Mouse (Mus musculus) heart, embryonic 11.5 days (tissue): ENCODE measurements around the gene Cryzl2. TPM values are rescaled to one million over a fixed set of nuclear protein-coding genes. Genes with fewer than 3 reads are reported as not detected.

ENCODE experiments used
- ATAC-seq: fragments of 200-750 bp; cut with Nextera tagmentation; replicated peaks from 2 replicates; pipeline ENCODE4 v1.8.0; 2017; ENCODE audit warnings: moderate library complexity; ENCODE audit not compliant: insufficient number of reproducible peaks, low FRiP score, low TSS enrichment
- H3K27ac ChIP-seq: fragments of 300-500 bp; sonication (generic); 2 replicates; pipeline ENCODE4 v1.5.1; 2014; ENCODE audit warnings: mild to moderate bottlenecking, low read depth, low read length
- H3K27me3 ChIP-seq: fragments of 300-500 bp; sonication (generic); 2 replicates; pipeline ENCODE4 v1.6.1; 2014; ENCODE audit warnings: mild to moderate bottlenecking, low read length, mixed read lengths; ENCODE audit not compliant: control insufficient read depth, insufficient read depth
- H3K36me3 ChIP-seq: fragments of 300-500 bp; sonication (generic); 2 replicates; pipeline ENCODE4 v1.6.1; 2014; ENCODE audit warnings: mild to moderate bottlenecking, low read length, moderate library complexity, mixed read lengths; ENCODE audit not compliant: control insufficient read depth, insufficient read depth
- H3K4me1 ChIP-seq: fragments of 300-500 bp; sonication (generic); 2 replicates; pipeline ENCODE4 v1.6.1; 2014; ENCODE audit warnings: low read length; ENCODE audit not compliant: control insufficient read depth, insufficient read depth
- H3K4me2 ChIP-seq: fragments of 300-500 bp; sonication (generic); 2 replicates; pipeline ENCODE4 v1.6.1; 2014; ENCODE audit warnings: mild to moderate bottlenecking, moderate library complexity
- H3K4me3 ChIP-seq: fragments of 300-500 bp; sonication (generic); 2 replicates; pipeline ENCODE4 v1.5.1; 2014; ENCODE audit warnings: low read depth, low read length
- H3K9ac ChIP-seq: fragments of 300-500 bp; sonication (generic); 2 replicates; pipeline ENCODE4 v1.6.1; 2014; ENCODE audit warnings: mild to moderate bottlenecking, low read depth, low read length, moderate library complexity
- H3K9me3 ChIP-seq: fragments of 300-500 bp; sonication (generic); replicated peaks from 2 replicates; pipeline ENCODE4 v1.6.1; 2016; ENCODE audit warnings: low read length; ENCODE audit not compliant: control insufficient read depth
- WGBS: fragments of 180-500 bp; shearing (Covaris S2); extraction: QIAGEN DNeasy Blood & Tissue Kit; methylation state at CpG from one replicate; pipeline ENCODE4 v1.1.7; 2014; ENCODE audit not compliant: insufficient replicate concordance; 5-methylcytosine and 5-hydroxymethylcytosine counted together
- polyA plus RNA-seq: library from polyadenylated mRNA; unstranded; fragments of >200 nt; fragmentation: Nextera tagmentation; extraction: Ambion mirVana; gene quantifications from 2 replicates; pipeline ENCODE4 v1.2.1, GENCODE M21; 2014

The Cryzl2 gene
- polyA plus RNA-seq, 1 experiment from 2014 or later: 32.6 TPM

GRCm38 (mm10) chr1:157417414-157417813 is 41.0 kb upstream of the Cryzl2 start:
- H3K27me3 ChIP-seq: no peaks in the 10 kb centered on the region
- peaks cover 18% of the 10 kb centered on the region for H3K4me1 ChIP-seq
- no peak for ATAC-seq
- peaks cover 4% of the 10 kb centered on the region; the same call in 1 of the 2 replicates for H3K36me3 ChIP-seq
- no peak overlapping the region for H3K4me3 ChIP-seq
- H3K4me2 ChIP-seq: peak overlapping the region; percentile 5; the same call in 1 of the 2 replicates
- peak overlapping the region; percentile 43; the same call in 1 of the 2 replicates for H3K27ac ChIP-seq
- no peak overlapping the region for H3K9ac ChIP-seq
- 21% methylated on average over 3 of the region's 3 CpGs for WGBS
- H3K9me3 ChIP-seq: no peaks in the 10 kb centered on the region

- Histone ChIP-seq H3K9ac (no peak overlapping the region), H3K4me3 (no peak overlapping the region)
These were observed 40.5 kb upstream of the Cryzl2 start for GRCm38 (mm10) chr1:157417861-157418260.

GRCm38 (mm10) chr1:157425741-157426427 is 32.5 kb upstream of the Cryzl2 start:
- Histone ChIP-seq H3K9ac (no peak overlapping the region), H3K36me3 (no peaks in the 10 kb centered on the region), H3K4me3 (no peak overlapping the region), H3K9me3 (no peaks in the 10 kb centered on the region), H3K4me2 (peak overlapping the region; percentile 34), H3K4me1 (peaks cover 4% of the 10 kb centered on the region; the same call in 1 of the 2 replicates), H3K27ac (no peak overlapping the region), H3K27me3 (no peaks in the 10 kb centered on the region)
- 43% methylated on average over 8 of the region's 8 CpGs for WGBS
- ATAC-seq: 0 out of 2 replicates have a peak, but pooled peaks have one; percentile 22

More at GRCm38 (mm10) chr1:157417861-157418260, 40.5 kb upstream of the Cryzl2 start:
- peak overlapping the region; percentile 5; the same call in 1 of the 2 replicates for H3K4me2 ChIP-seq
- no peaks in the 10 kb centered on the region for H3K27me3 ChIP-seq
- ATAC-seq: no peak
- WGBS: 38% methylated on average over 7 of the region's 7 CpGs
- H3K36me3 ChIP-seq: peaks cover 4% of the 10 kb centered on the region; the same call in 1 of the 2 replicates
- H3K9me3 ChIP-seq: no peaks in the 10 kb centered on the region
- peaks cover 18% of the 10 kb centered on the region for H3K4me1 ChIP-seq
- H3K27ac ChIP-seq: peak overlapping the region; percentile 43; the same call in 1 of the 2 replicates

- no peak overlapping the region for H3K27ac ChIP-seq
- H3K4me3 ChIP-seq: no peak overlapping the region
- H3K36me3 ChIP-seq: no peaks in the 10 kb centered on the region
- H3K27me3 ChIP-seq: no peaks in the 10 kb centered on the region
- H3K4me1 ChIP-seq: peaks cover 4% of the 10 kb centered on the region; the same call in 1 of the 2 replicates
- no peaks in the 10 kb centered on the region for H3K9me3 ChIP-seq
- no peak overlapping the region for H3K9ac ChIP-seq
- 27% methylated on average over 1 of the region's 1 CpGs for WGBS
- H3K4me2 ChIP-seq: no peak overlapping the region
- no peak for ATAC-seq
These were observed 31.4 kb upstream of the Cryzl2 start for GRCm38 (mm10) chr1:157426933-157427332.

GRCm38 (mm10) chr1:157427604-157428003 is 30.8 kb upstream of the Cryzl2 start:
- H3K4me3 ChIP-seq: no peak overlapping the region
- H3K27ac ChIP-seq: no peak overlapping the region
- H3K4me2 ChIP-seq: no peak overlapping the region
- 87% methylated on average over 4 of the region's 4 CpGs for WGBS
- H3K9me3 ChIP-seq: no peaks in the 10 kb centered on the region
- H3K4me1 ChIP-seq: peaks cover 4% of the 10 kb centered on the region; the same call in 1 of the 2 replicates
- ATAC-seq: no peak
- no peak overlapping the region for H3K9ac ChIP-seq
- no peaks in the 10 kb centered on the region for H3K36me3 ChIP-seq
- H3K27me3 ChIP-seq: no peaks in the 10 kb centered on the region

GRCm38 (mm10) chr1:157428366-157428765 is 30.0 kb upstream of the Cryzl2 start:
- WGBS: 88% methylated on average over 3 of the region's 3 CpGs
- no peak for ATAC-seq

GRCm38 (mm10) chr1:157433316-157433715 is 25.1 kb upstream of the Cryzl2 start:
- H3K9ac ChIP-seq: no peak overlapping the region
- no peaks in the 10 kb centered on the region for H3K27me3 ChIP-seq
- no peak overlapping the region for H3K4me2 ChIP-seq
- H3K27ac ChIP-seq: no peak overlapping the region
- WGBS: 40% methylated on average over 3 of the region's 3 CpGs
- H3K36me3 ChIP-seq: no peaks in the 10 kb centered on the region
- H3K4me3 ChIP-seq: no peak overlapping the region
- no peaks in the 10 kb centered on the region for H3K9me3 ChIP-seq
- no peaks in the 10 kb centered on the region; the same call in 1 of the 2 replicates for H3K4me1 ChIP-seq
- no peak for ATAC-seq

More at GRCm38 (mm10) chr1:157428366-157428765, 30.0 kb upstream of the Cryzl2 start:
- H3K9me3 ChIP-seq: no peaks in the 10 kb centered on the region
- no peaks in the 10 kb centered on the region for H3K27me3 ChIP-seq
- H3K4me1 ChIP-seq: peaks cover 4% of the 10 kb centered on the region; the same call in 1 of the 2 replicates
- H3K27ac ChIP-seq: no peak overlapping the region
- H3K9ac ChIP-seq: no peak overlapping the region
- no peak overlapping the region for H3K4me3 ChIP-seq
- no peak overlapping the region for H3K4me2 ChIP-seq
- no peaks in the 10 kb centered on the region for H3K36me3 ChIP-seq

- Histone ChIP-seq H3K9me3 (no peaks in the 10 kb centered on the region), H3K36me3 (no peaks in the 10 kb centered on the region), H3K4me1 (peaks cover under 1% of the 10 kb centered on the region; the same call in 1 of the 2 replicates), H3K4me3 (no peak overlapping the region), H3K9ac (no peak overlapping the region), H3K4me2 (no peak overlapping the region), H3K27ac (no peak overlapping the region), H3K27me3 (no peaks in the 10 kb centered on the region)
- no peak for ATAC-seq
- 83% methylated on average over 4 of the region's 4 CpGs for WGBS
These were observed 24.0 kb upstream of the Cryzl2 start for GRCm38 (mm10) chr1:157434404-157434803.
